Mouse (Mus musculus) ES-E14 (cell line): ENCODE results near the gene Eya2. TPM values are rescaled to one million over a fixed set of nuclear protein-coding genes. Genes with fewer than 3 reads are reported as not detected.

Experiments
- DNase-seq: peaks from one replicate; pipeline ENCODE4 v3.0.0-alpha.2; 2013; ENCODE audit warnings: low read depth, low spot score
- H3K27ac ChIP-seq: 2 replicates; pipeline ENCODE4 v1.5.1; 2012; ENCODE audit warnings: low read depth, mild to moderate bottlenecking, low read length, moderate library complexity, mixed read lengths; ENCODE audit not compliant: poor library complexity, insufficient read depth, severe bottlenecking
- H3K36me3 ChIP-seq: 2 replicates; pipeline ENCODE4 v1.6.1; 2012; ENCODE audit warnings: mild to moderate bottlenecking, low read length, moderate library complexity, mixed read lengths; ENCODE audit not compliant: control insufficient read depth, poor library complexity, insufficient read depth, severe bottlenecking
- H3K4me1 ChIP-seq, 2 experiments: fragments of 150-350 bp in 1 of 2; sonication (generic) in 1 of 2; 2 replicates each; pipeline ENCODE4 v1.6.1; 2012; ENCODE audit warnings: low read length in 2 of 2, mild to moderate bottlenecking in 1 of 2, mixed read lengths in 1 of 2; ENCODE audit not compliant: control insufficient read depth in 2 of 2, insufficient read depth in 2 of 2, poor library complexity in 1 of 2
- H3K4me3 ChIP-seq, 2 experiments: fragments of 150-350 bp in 1 of 2; sonication (generic) in 1 of 2; 2 replicates each; pipeline ENCODE4 v1.5.1; 2012; ENCODE audit warnings: low read length in 2 of 2, low read depth in 1 of 2, mild to moderate bottlenecking in 1 of 2, mixed read lengths in 1 of 2; ENCODE audit not compliant: insufficient read depth in 1 of 2, poor library complexity in 1 of 2, severe bottlenecking in 1 of 2
- H3K9ac ChIP-seq: 2 replicates; pipeline ENCODE4 v1.6.1; 2012; ENCODE audit warnings: low read depth, mild to moderate bottlenecking, low read length, mixed read lengths; ENCODE audit not compliant: poor library complexity, insufficient read depth, severe bottlenecking
- H3K9me3 ChIP-seq: fragments of 150-350 bp; sonication (generic); 2 replicates; pipeline ENCODE4 v1.6.1; 2012; ENCODE audit warnings: low read depth, mild to moderate bottlenecking, low read length; ENCODE audit not compliant: control insufficient read depth, insufficient read depth
- CHD2 ChIP-seq: IDR thresholded peaks from 2 replicates; pipeline ENCODE4 v1.6.1; 2014; ENCODE audit warnings: mild to moderate bottlenecking, low read depth, low read length, inconsistent platforms
- HCFC1 ChIP-seq: IDR thresholded peaks from 2 replicates; pipeline ENCODE4 v1.6.1; 2012; ENCODE audit warnings: low read length, inconsistent platforms, borderline replicate concordance; ENCODE audit not compliant: insufficient read depth
- MAFK ChIP-seq: IDR thresholded peaks from 2 replicates; pipeline ENCODE4 v1.6.1; 2014; ENCODE audit warnings: mild to moderate bottlenecking, low read depth, low read length, inconsistent platforms; ENCODE audit not compliant: insufficient read depth
- ZC3H11A ChIP-seq: IDR thresholded peaks from 2 replicates; pipeline ENCODE4 v1.6.1; 2012; ENCODE audit warnings: low read depth, mild to moderate bottlenecking, inconsistent platforms, low read length, borderline replicate concordance
- ZNF384 ChIP-seq: IDR thresholded peaks from 2 replicates; pipeline ENCODE4 v1.6.1; 2012; ENCODE audit warnings: low read depth, low read length, inconsistent platforms
- in situ Hi-C, 2 experiments: fragments of 600-800 bp; cut with MboI; formaldehyde crosslinking; loops; one replicate each; pipeline ENCODE4 v1.15.1; 2025; ENCODE audit warnings: low sequenced_read_pairs in 2 of 2, inconsistent platforms in 1 of 2; ENCODE audit not compliant: unreplicated experiment in 2 of 2
- total RNA-seq: library from RNA; depleted of rRNA; stranded (reverse); fragments of 300-350 nt; gene quantifications from 2 replicates; pipeline ENCODE4 v1.2.3, GENCODE M21; 2012

Eya2 gene
- total RNA-seq, 1 experiment = 0.40 TPM

DNA sequence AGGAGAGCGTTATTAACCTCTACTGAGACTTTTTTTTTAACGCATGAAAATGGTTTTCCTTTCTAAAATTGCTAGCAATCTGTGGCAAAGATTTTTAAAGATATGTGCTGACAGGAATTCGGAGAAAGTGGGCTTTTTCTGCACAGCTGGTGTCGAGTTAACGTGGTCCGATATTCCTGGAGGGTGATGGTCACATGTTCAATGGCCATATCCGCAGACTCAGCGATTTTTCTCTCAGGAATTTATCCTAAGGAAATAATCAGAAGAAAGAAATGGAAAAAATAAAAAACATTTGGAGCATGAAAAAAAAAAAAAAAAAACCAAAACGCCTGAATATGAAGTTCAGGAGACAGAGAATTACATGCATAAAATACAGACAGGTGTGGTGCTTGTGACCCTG is 27.0 kb upstream of the Eya2 start:
- in situ Hi-C loops = no loop called here
- H3K4me1 ChIP-seq = no peaks in the 10 kb centered on the region
- no peaks in the 10 kb centered on the region for H3K36me3 ChIP-seq
- H3K9ac ChIP-seq = no peak overlapping the region
- no peak overlapping the region for H3K27ac ChIP-seq
- TF ChIP-seq ZC3H11A (no peak), CHD2 (no peak), MAFK (peak; percentile 79)
- no peak overlapping the region for H3K4me3 ChIP-seq
- no peak for DNase-seq
- no peaks in the 10 kb centered on the region for H3K9me3 ChIP-seq

- in situ Hi-C loops = no loop called here
- H3K9me3 ChIP-seq = no peaks in the 10 kb centered on the region
- no peak for DNase-seq
- TF ChIP-seq ZNF384 (no peak), HCFC1 (no peak), ZC3H11A (no peak), CHD2 (no peak), MAFK (no peak)
- no peak overlapping the region for H3K27ac ChIP-seq
- H3K36me3 ChIP-seq = no peaks in the 10 kb centered on the region
- no peak overlapping the region for H3K4me3 ChIP-seq
- no peaks in the 10 kb centered on the region for H3K4me1 ChIP-seq
- H3K9ac ChIP-seq = no peak overlapping the region
Measured at GRCm38 (mm10) chr2:165568911-165569310, 25.9 kb upstream of the Eya2 start.

- Histone ChIP-seq H3K4me3 (no peak overlapping the region), H3K4me1 (no peaks in the 10 kb centered on the region), H3K9me3 (no peaks in the 10 kb centered on the region), H3K9ac (no peak overlapping the region), H3K27ac (no peak overlapping the region), H3K36me3 (no peaks in the 10 kb centered on the region)
- in situ Hi-C loops = no loop called here
- TF ChIP-seq MAFK (no peak), HCFC1 (no peak), ZNF384 (no peak), ZC3H11A (no peak), CHD2 (no peak)
- no peak for DNase-seq
Measured at GRCm38 (mm10) chr2:165571216-165571778, 23.5 kb upstream of the Eya2 start.

DNA sequence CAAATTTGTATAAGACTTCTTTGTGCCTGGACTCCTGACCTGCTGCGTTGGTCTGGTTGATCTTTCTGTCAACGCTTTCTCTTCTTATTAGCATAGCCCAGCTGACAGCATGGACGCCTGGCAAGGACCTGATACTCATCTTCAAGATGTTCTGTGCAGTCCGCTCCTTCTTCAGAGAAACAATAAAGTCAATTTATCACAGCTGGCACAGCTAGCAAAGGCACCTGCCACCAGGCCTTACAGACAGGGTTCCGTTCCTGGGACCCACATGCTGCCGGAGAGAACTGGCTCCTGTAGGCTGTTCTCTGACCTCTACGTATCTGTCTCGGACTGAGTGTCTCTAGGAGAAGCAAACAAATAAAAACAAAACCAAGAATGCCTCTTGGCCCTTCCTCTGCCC is 11.8 kb upstream of the Eya2 start:
- in situ Hi-C loops = no loop called here
- DNase-seq = no peak
- Histone ChIP-seq H3K9me3 (no peaks in the 10 kb centered on the region), H3K4me1 (no peaks in the 10 kb centered on the region), H3K4me3 (no peak overlapping the region), H3K27ac (no peak overlapping the region), H3K36me3 (no peaks in the 10 kb centered on the region), H3K9ac (no peak overlapping the region)
- no peak for TF ChIP-seq ZNF384
- TF ChIP-seq CHD2 = no peak
- TF ChIP-seq MAFK = no peak

GRCm38 (mm10) chr2:165583518-165583917 is 11.3 kb upstream of the Eya2 start:
- DNase-seq = no peak
- H3K9me3 ChIP-seq = no peaks in the 10 kb centered on the region
- no peaks in the 10 kb centered on the region for H3K4me1 ChIP-seq
- H3K9ac ChIP-seq = no peak overlapping the region
- no peak overlapping the region for H3K4me3 ChIP-seq
- TF ChIP-seq ZC3H11A (no peak), MAFK (no peak), CHD2 (no peak), HCFC1 (no peak), ZNF384 (no peak)
- H3K27ac ChIP-seq = no peak overlapping the region
- in situ Hi-C loops = no loop called here
- no peaks in the 10 kb centered on the region for H3K36me3 ChIP-seq
